In genomic region chr9:27739287-27739686, GRCm38 (mm10) we compare ENCODE assay signal across 8 mouse cellular contexts. TPM values are rescaled to one million over a fixed set of nuclear protein-coding genes. Genes with fewer than 3 reads are reported as not detected.
A peak's percentile ranks its signal among the peaks of the same experiment; 100 is the strongest.
DNase-seq lines count a peak whose midpoint lies in the region; ATAC-seq and TF ChIP-seq lines count a peak whose summit lies in the region.

No protein-coding gene starts in this region.

- no peak overlapping the region for H3K4me2 ChIP-seq in limb, embryonic 14.5 days (replicated peaks; ENCODE audit: low read depth, low read length, severe bottlenecking)

- 0 out of 2 replicates have a peak, but pooled peaks cover 1% of the 10 kb centered on the region for H3K27me3 ChIP-seq in heart, adult 2 months (ENCODE audit: control insufficient read depth, insufficient read depth, low read length)
- no peaks in the 10 kb centered on the region for H3K27me3 ChIP-seq in limb, embryonic 14.5 days (ENCODE audit: control insufficient read depth, insufficient read depth, low read length)

- intact Hi-C loops in heart, adult 2 months (cut with DNase I): loop anchor here (2.0 kb wide), 1 partner anchor 324 kb away; no protein-coding TSS in a partner anchor
- intact Hi-C loops in heart, postnatal 25 days (cut with DNase I): no loop called here

- peak; percentile 63 for TF ChIP-seq CTCF in heart, adult 2 months (IDR thresholded peaks at IDR 0.05)

- 27% methylated on average over 3 of the region's 3 CpGs for WGBS in heart, adult 2 months
- 18% methylated on average over 3 of the region's 3 CpGs for WGBS in limb, embryonic 14.5 days

- ATAC-seq in limb, embryonic 14.5 days (ENCODE audit: low FRiP score, low read depth): no peak

- TF ChIP-seq POLR2A in heart, adult 2 months (IDR thresholded peaks at IDR 0.05; ENCODE audit: insufficient read depth, low read depth, low read length): no peak
- TF ChIP-seq POLR2A in limb, embryonic 14.5 days (IDR thresholded peaks at IDR 0.05; ENCODE audit: borderline replicate concordance, extremely low read depth, insufficient read depth, insufficient read length): no peak

- TF ChIP-seq EP300 in heart, adult 2 months (IDR thresholded peaks at IDR 0.05; ENCODE audit: insufficient read depth, low read depth, low read length): no peak

- H3K4me1 ChIP-seq in heart, adult 2 months (ENCODE audit: control insufficient read depth, insufficient read depth, low read length): no peaks in the 10 kb centered on the region
- H3K4me1 ChIP-seq in limb, embryonic 14.5 days (ENCODE audit: control insufficient read depth, insufficient read depth, low read length): no peaks in the 10 kb centered on the region

- DNase-seq in heart, adult 2 months: peak in 1 of 2 experiments; percentile 5
- DNase-seq in heart, postnatal 25 days (ENCODE audit: low spot score): no peak
- DNase-seq in ovary, postnatal 36 days (ENCODE audit: low spot score): peak; percentile 6
- DNase-seq in ovary, postnatal 10 days (ENCODE audit: low spot score): no peak
- DNase-seq in embryo, embryonic 10.5 days (ENCODE audit: low spot score): peak; percentile 71
- DNase-seq in limb, embryonic 14.5 days (ENCODE audit: low spot score): peak; percentile 14
- no peak for DNase-seq in thymus, postnatal 10 days (ENCODE audit: low spot score in 2 of 2)
- no peak for DNase-seq in thymus, postnatal 14 days

- no peak overlapping the region for H3K4me3 ChIP-seq in heart, adult 2 months
- H3K4me3 ChIP-seq in limb, embryonic 14.5 days (replicated peaks; ENCODE audit: low read length): no peak overlapping the region

- no peaks in the 10 kb centered on the region for H3K9me3 ChIP-seq in limb, embryonic 14.5 days (ENCODE audit: control insufficient read depth, low read length)

- H3K27ac ChIP-seq in heart, adult 2 months: no peak overlapping the region
- H3K27ac ChIP-seq in limb, embryonic 14.5 days (replicated peaks; ENCODE audit: low read depth, low read length): no peak overlapping the region

- no peaks in the 10 kb centered on the region for H3K36me3 ChIP-seq in heart, adult 2 months (ENCODE audit: control insufficient read depth, insufficient read depth, low read length)
- no peaks in the 10 kb centered on the region for H3K36me3 ChIP-seq in limb, embryonic 14.5 days (ENCODE audit: control insufficient read depth, insufficient read depth, low read length)

- H3K9ac ChIP-seq in heart, adult 2 months (ENCODE audit: low read depth, low read length): no peak overlapping the region
- no peak overlapping the region for H3K9ac ChIP-seq in limb, embryonic 14.5 days (ENCODE audit: low read depth, low read length, severe bottlenecking)

- H3K79me2 ChIP-seq in heart, adult 2 months (replicated peaks; ENCODE audit: control insufficient read depth, insufficient read depth, low read length): no peaks in the 10 kb centered on the region

RNA-seq across cellular contexts. Expression of gene Opcml, which starts 51.3 kb away (rescaled TPM):
- total RNA-seq in heart, adult 2 months (2021): 1 to 10 TPM in 1 of 2 experiments, under 1 TPM in 1; 0.94 to 1.3 TPM
- polyA plus RNA-seq in heart, adult 2 months (2012; rRNA removed): 1.2 and 1.9 TPM in 2 replicates
- under 1 TPM; 0.89 to 0.96 TPM for total RNA-seq in heart, postnatal 25 days (2021)
- polyA plus RNA-seq in limb, embryonic 14.5 days (2012; rRNA removed): 3.0 and 3.7 TPM in 2 replicates
- polyA plus RNA-seq in limb, embryonic 14.5 days (2014; fragmentation: Nextera tagmentation; extraction: Ambion mirVana): 5.5 and 5.6 TPM in 2 replicates

Comparison
In these comparisons a context has a peak if more than half of its experiments do, and no peak if none do; other contexts are left out.
1. DNase-seq: peak in ovary, postnatal 36 days (single experiment), embryo, embryonic 10.5 days (single experiment) and limb, embryonic 14.5 days (single experiment); none in heart, postnatal 25 days (single experiment), ovary, postnatal 10 days (single experiment), thymus, postnatal 10 days (0 of 2) and thymus, postnatal 14 days (single experiment).